Mouse (Mus musculus) macrophage (primary cell): Measurements from ENCODE around the gene Xlr3b. TPM values are rescaled to one million over a fixed set of nuclear protein-coding genes. Genes with fewer than 3 reads are reported as not detected.
A peak's percentile ranks its signal among the peaks of the same experiment; 100 is the strongest.
"Not testable (repeated sequence)": the region's sequence is repeated elsewhere in the genome, so short reads cannot be mapped to it uniquely, and the experiment has no call there.

Experiments
- H3K27ac ChIP-seq: fragments of 350-480 bp; formaldehyde crosslinking; 2 replicates; pipeline ENCODE4 v1.9.0; 2021
- H3K36me3 ChIP-seq: fragments of 350-480 bp; formaldehyde crosslinking; 2 replicates; pipeline ENCODE4 v1.9.0; 2021; ENCODE audit errors: inconsistent target
- H3K4me3 ChIP-seq: fragments of 350-480 bp; formaldehyde crosslinking; 2 replicates; pipeline ENCODE4 v1.9.0; 2021; ENCODE audit errors: inconsistent target
- H3K79me2 ChIP-seq: fragments of 350-480 bp; formaldehyde crosslinking; 2 replicates; pipeline ENCODE4 v1.9.0; 2021; ENCODE audit errors: inconsistent target
- WGBS: methylation state at CpG from one replicate; pipeline ENCODE4 v1.1.7; 2026; ENCODE audit warnings: inconsistent platforms; ENCODE audit not compliant: missing documents; 5-methylcytosine and 5-hydroxymethylcytosine counted together
- polyA plus RNA-seq: library from polyadenylated mRNA; stranded (reverse); fragments of 250-400 nt; gene quantifications from 3 replicates; pipeline ENCODE4 v1.2.4, GENCODE M21; 2018; ENCODE audit warnings: inconsistent platforms
- total RNA-seq, 78 experiments: library from RNA; depleted of rRNA; stranded (reverse); fragments of 250-400 nt; gene quantifications; 1 replicate in 9 of 78; 2 replicates in 24 of 78; 3 replicates in 43 of 78; 4 replicates in 2 of 78; pipeline ENCODE4 v1.2.4; 2018; ENCODE audit warnings: inconsistent platforms in 56 of 78

Gene Xlr3b
- total RNA-seq (2018; cell fraction: chromatin; rRNA removed), result 10 to 100 TPM in 22 of 26 experiments, 1 to 10 TPM in 4; 7.2 to 20.1 (median 13.5) TPM
- 1 to 10 TPM in 12 of 26 experiments, under 1 TPM in 14; 0.58 to 2.0 (median 0.95) TPM for total RNA-seq (2018; cell fraction: cytosol; rRNA removed)
- 10 to 100 TPM in 12 of 26 experiments, 1 to 10 TPM in 14; 4.0 to 18.2 (median 9.8) TPM for total RNA-seq (2018; cell fraction: nucleus; rRNA removed)
- polyA plus RNA-seq, result 1.6 to 2.5 TPM (median 1.8 TPM) in 3 replicates

DNA sequence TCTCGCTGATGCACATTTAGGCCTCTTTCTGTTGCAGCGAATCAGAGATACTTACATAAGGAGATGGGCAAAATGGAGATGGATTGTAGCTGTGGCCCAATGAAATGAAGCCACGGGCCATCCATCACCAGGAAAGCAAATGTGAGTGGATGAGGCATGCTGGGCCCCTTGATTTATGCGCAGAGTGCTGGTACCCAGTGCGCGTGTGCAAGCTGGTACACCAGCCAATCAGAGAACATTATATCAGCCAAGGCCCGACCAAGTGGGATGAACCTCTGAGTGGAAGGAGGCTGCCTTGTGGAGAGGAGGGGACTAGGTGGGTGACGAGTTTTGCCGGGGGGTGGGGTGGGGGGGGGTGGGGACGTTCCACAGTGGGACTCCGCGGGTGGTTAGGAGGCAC lies at the start of gene Xlr3b:
Gene Xlr3b (plus strand): TSS at position 274 of the 400 bp plus-strand sequence.
- H3K27ac ChIP-seq, H3K36me3 ChIP-seq, H3K4me3 ChIP-seq, H3K79me2 ChIP-seq: not testable (repeated sequence)
- 90% methylated on average over 7 of the region's 12 CpGs for WGBS

- no CpG with 5 or more reads among the region's 7 CpGs for WGBS
- H3K36me3 ChIP-seq, H3K4me3 ChIP-seq, H3K79me2 ChIP-seq, H3K27ac ChIP-seq: not testable (repeated sequence)
Measured at GRCm38 (mm10) chrX:73143218-73143618, 48.8 kb upstream of the Xlr3b start.

DNA sequence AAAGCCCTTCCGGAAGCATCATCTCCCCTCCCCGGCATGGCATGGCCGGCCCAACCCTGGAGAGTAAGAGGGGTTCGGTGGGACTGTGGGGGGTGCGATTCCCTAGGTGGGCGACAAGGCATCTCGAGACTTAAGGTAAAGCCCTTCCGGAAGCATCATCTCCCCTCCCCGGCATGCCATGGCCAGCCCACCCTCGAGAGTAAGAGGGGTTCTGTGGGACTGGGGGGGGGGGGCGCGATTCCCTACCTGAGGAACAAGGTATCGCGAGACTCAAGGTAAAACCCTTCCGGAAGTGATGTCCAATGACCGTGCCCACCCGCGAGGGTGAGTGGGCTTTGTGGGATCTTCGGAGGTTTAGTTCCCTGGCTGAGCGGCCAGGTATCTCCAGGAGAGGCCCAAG lies 43.5 kb upstream of the Xlr3b start, which contains the start of gene Xlr5b:
Gene Xlr5b (plus strand): TSS at position 301 of the 400 bp plus-strand sequence.
- H3K27ac ChIP-seq, H3K79me2 ChIP-seq, H3K4me3 ChIP-seq, H3K36me3 ChIP-seq: not testable (repeated sequence)
- no CpG with 5 or more reads among the region's 20 CpGs for WGBS

DNA sequence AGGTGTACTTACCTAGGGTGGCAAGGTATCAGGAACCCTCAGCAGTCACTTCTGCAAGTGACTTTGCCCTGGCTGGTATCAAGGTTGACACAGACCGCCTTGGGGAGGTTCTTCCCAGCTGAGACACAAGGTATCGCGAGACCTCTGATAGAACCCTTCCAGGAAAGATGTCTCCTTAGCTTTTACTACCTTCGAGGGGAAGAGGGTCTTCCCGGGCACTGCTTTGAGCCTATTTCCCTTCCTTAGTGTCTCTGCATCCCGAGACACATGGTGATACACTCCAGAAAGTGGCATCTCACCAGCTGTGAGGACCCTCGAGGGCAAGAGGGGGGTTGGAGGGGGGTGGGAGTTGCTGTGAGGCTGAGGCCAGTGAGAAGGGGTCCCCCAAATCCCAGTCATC lies 42.7 kb upstream of the Xlr3b start, which contains the start of gene DXBay18:
Gene DXBay18 (minus strand): TSS at position 101 of the 400 bp plus-strand sequence.
- not testable (repeated sequence) for H3K79me2 ChIP-seq, H3K27ac ChIP-seq, H3K4me3 ChIP-seq, H3K36me3 ChIP-seq
- no CpG with 5 or more reads among the region's 7 CpGs for WGBS

GRCm38 (mm10) chrX:73176889-73177288 lies 15.1 kb upstream of the Xlr3b start, which contains the start of gene Spin2d:
TSS of gene Spin2d (minus strand) at chrX:73176989.
- not testable (repeated sequence) for H3K36me3 ChIP-seq, H3K79me2 ChIP-seq, H3K4me3 ChIP-seq, H3K27ac ChIP-seq
- no CpG with 5 or more reads among the region's 15 CpGs for WGBS

GRCm38 (mm10) chrX:73213819-73214564 lies 22.0 kb downstream of the Xlr3b start, which contains the start of gene Xlr4b:
TSS of gene Xlr4b (plus strand) at chrX:73214333.
- H3K27ac ChIP-seq, H3K4me3 ChIP-seq, H3K36me3 ChIP-seq, H3K79me2 ChIP-seq: not testable (repeated sequence)
- WGBS, result 42% methylated on average over 3 of the region's 19 CpGs

- H3K79me2 ChIP-seq, result peaks cover 9% of the 10 kb centered on the region; the same call in 1 of the 2 replicates
- no peaks in the 10 kb centered on the region for H3K36me3 ChIP-seq
- H3K4me3 ChIP-seq, result no peak overlapping the region
- H3K27ac ChIP-seq, result no peak overlapping the region
- 70% methylated on average over 1 of the region's 1 CpGs for WGBS
Measured at GRCm38 (mm10) chrX:73225365-73225764, 33.4 kb downstream of the Xlr3b start.

DNA sequence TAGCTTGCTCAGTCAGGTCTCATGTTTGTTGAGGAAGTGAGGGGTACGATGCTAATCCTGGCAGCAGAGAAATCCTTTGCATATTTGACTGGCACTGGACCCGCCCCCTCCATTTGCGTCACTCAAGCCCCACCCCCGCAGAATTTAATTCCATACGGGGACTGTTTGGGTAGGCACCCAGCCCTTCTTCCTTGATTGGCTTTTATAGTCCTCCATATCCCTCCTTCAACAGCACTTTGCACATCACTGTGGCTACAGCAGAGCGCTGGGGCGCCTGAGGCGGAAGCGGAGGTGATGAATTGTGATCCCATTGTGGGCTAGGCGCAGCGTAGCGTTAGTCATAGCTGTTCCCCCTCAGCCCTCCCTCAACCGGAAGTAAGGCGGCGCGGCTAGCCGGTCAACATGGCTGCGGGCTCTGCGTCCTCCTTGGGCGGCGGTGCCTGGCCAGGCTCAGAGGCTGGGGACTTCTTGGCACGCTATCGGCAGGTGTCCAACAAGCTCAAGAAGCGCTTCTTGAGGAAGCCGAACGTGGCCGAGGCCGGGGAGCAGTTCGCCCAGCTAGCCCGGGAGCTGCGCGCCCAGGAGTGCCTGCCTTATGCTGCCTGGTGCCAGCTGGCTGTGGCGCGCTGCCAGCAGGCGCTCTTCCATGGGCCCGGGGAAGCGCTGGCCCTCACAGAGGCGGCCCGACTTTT lies 36.1 kb downstream of the Xlr3b start, which contains the start of gene F8a:
Gene F8a (plus strand): TSS at position 378 of the 692 bp plus-strand sequence.
- Histone ChIP-seq H3K79me2 (peaks cover 9% of the 10 kb centered on the region; the same call in 1 of the 2 replicates), H3K27ac (peak within 1 kb of the TSS; percentile 40), H3K36me3 (no peaks in the 10 kb centered on the region), H3K4me3 (peak within 1 kb of the TSS; percentile 31)
- 24% methylated on average over 39 of the region's 39 CpGs for WGBS

DNA sequence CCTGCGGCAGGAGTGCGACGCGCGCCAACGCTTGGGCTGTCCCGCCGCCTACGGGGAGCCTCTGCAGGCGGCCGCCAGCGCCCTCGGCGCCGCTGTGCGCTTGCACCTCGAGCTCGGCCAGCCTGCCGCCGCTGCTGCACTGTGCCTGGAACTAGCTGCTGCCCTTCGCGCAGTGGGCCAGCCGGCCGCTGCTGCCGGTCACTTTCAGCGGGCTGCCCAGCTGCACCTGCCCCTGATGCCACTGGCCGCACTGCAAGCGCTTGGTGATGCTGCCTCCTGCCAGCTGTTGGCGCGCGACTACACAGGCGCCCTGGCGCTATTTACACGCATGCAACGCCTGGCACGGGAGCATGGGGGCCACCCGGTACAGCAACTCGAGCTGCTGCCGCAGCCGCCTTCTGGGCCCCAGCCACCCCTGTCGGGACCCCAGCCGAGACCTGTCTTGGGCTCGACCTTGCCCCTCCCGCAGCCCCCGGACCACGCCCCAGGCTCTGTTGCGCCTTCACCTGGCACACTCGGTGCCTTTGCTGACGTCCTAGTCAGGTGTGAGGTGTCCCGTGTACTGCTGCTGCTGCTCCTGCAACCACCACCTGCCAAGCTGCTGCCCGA lies 36.7 kb downstream of the Xlr3b start:
- Histone ChIP-seq H3K4me3 (peak overlapping the region; percentile 31), H3K79me2 (peaks cover 9% of the 10 kb centered on the region; the same call in 1 of the 2 replicates), H3K27ac (no peak overlapping the region), H3K36me3 (no peaks in the 10 kb centered on the region)
- 18% methylated on average over 49 of the region's 51 CpGs for WGBS

- H3K36me3 ChIP-seq, result no peaks in the 10 kb centered on the region
- no peak overlapping the region for H3K27ac ChIP-seq
- H3K4me3 ChIP-seq, result peak overlapping the region; percentile 31
- 51% methylated on average over 3 of the region's 3 CpGs for WGBS
- peaks cover 9% of the 10 kb centered on the region; the same call in 1 of the 2 replicates for H3K79me2 ChIP-seq
Measured at GRCm38 (mm10) chrX:73229288-73229687, 37.3 kb downstream of the Xlr3b start.

- H3K27ac ChIP-seq, H3K79me2 ChIP-seq, H3K36me3 ChIP-seq, H3K4me3 ChIP-seq: not testable (repeated sequence)
- WGBS, result no CpG with 5 or more reads among the region's 14 CpGs
Measured at GRCm38 (mm10) chrX:73242821-73243325, 50.9 kb downstream of the Xlr3b start, which contains the start of gene Xlr4c. TSS of gene Xlr4c (minus strand) at chrX:73243130.
